ENCODE assay signal across 17 mouse cellular contexts in genomic region chrX:20931963-20932362, GRCm38 (mm10). TPM values are rescaled to one million over a fixed set of nuclear protein-coding genes. Genes with fewer than 3 reads are reported as not detected.
DNase-seq lines count a peak whose midpoint lies in the region; ATAC-seq and TF ChIP-seq lines count a peak whose summit lies in the region.
"Had no signal": no experiment of that assay in that cellular context is flagged by ENCODE, and none has a peak within 500 bp of the region (broad histone marks: within the 10 kb centered on the region; RNA-seq: fewer than 3 reads in every experiment).

No protein-coding gene starts in this region.

- no peaks in the 10 kb centered on the region; the same call in 1 of the 2 replicates for H3K36me3 ChIP-seq in liver, postnatal 0 days (replicated peaks; ENCODE audit: insufficient read depth, low read length)
- H3K36me3 ChIP-seq: liver, embryonic 13.5 days had no signal

- DNase-seq in adrenal gland, postnatal 14 days, result peak; percentile 22
- DNase-seq in adrenal gland, adult 18-20 months (ENCODE audit: low spot score in 2 of 2), result no peak
- peak; percentile 38 for DNase-seq in layer of hippocampus, adult 9-11 months
- no peak for DNase-seq in layer of hippocampus, postnatal 25 days (ENCODE audit: extremely low spot score in 1 of 2, low spot score in 1 of 2)
- peak; percentile 48 for DNase-seq in liver, postnatal 0 days
- DNase-seq in skeletal muscle tissue, adult 2 months (ENCODE audit: low read depth, low spot score), result peak; percentile 30
- DNase-seq in frontal cortex, postnatal 14 days (ENCODE audit: low spot score in 2 of 2), result no peak
- DNase-seq in urinary bladder, adult 2 months (ENCODE audit: low spot score), result no peak
- DNase-seq: forebrain, postnatal 0 days; kidney, postnatal 14 days; liver, embryonic 13.5 days had no signal

- WGBS in liver, postnatal 0 days (ENCODE audit: insufficient replicate concordance), result 58% methylated on average over 1 of the region's 1 CpGs

- TF ChIP-seq CTCF in liver, postnatal 0 days (IDR thresholded peaks at IDR 0.05; ENCODE audit: low read depth), result no peak

- H3K9me3 ChIP-seq in liver, postnatal 0 days (ENCODE audit: low read length), result no peaks in the 10 kb centered on the region
- H3K9me3 ChIP-seq: heart, embryonic 13.5 days; liver, embryonic 13.5 days; midbrain, embryonic 13.5 days; neural tube, embryonic 13.5 days had no signal

- no peak for TF ChIP-seq EP300 in liver, postnatal 0 days (IDR thresholded peaks at IDR 0.05; ENCODE audit: low read depth)

- H3K4me1 ChIP-seq in liver, postnatal 0 days (ENCODE audit: insufficient read depth), result no peaks in the 10 kb centered on the region
- H3K4me1 ChIP-seq: heart, embryonic 13.5 days; liver, embryonic 13.5 days; midbrain, embryonic 13.5 days; neural tube, embryonic 13.5 days had no signal

- no peaks in the 10 kb centered on the region for H3K27me3 ChIP-seq in liver, postnatal 0 days (ENCODE audit: insufficient read depth, low read length)
- H3K27me3 ChIP-seq: heart, embryonic 13.5 days; liver, embryonic 13.5 days; midbrain, embryonic 13.5 days; neural tube, embryonic 13.5 days had no signal

- no peak overlapping the region; the same call in 1 of the 2 replicates for H3K27ac ChIP-seq in liver, postnatal 0 days (ENCODE audit: low read depth)
- H3K27ac ChIP-seq: heart, embryonic 13.5 days; hindbrain, postnatal 0 days; left cerebral cortex, adult 2 months; liver, embryonic 13.5 days; midbrain, embryonic 13.5 days; neural tube, embryonic 13.5 days had no signal

- ATAC-seq in liver, postnatal 0 days, result peak; percentile 57
- ATAC-seq: forebrain, postnatal 0 days; hindbrain, postnatal 0 days; midbrain, embryonic 13.5 days had no signal

- H3K4me3 ChIP-seq in liver, postnatal 0 days (ENCODE audit: low read depth, low read length), result no peak overlapping the region
- H3K4me3 ChIP-seq: heart, embryonic 13.5 days; left cerebral cortex, adult 2 months; liver, embryonic 13.5 days; midbrain, embryonic 13.5 days; neural tube, embryonic 13.5 days had no signal

- H3K9ac ChIP-seq in liver, postnatal 0 days (replicated peaks), result no peak overlapping the region
- H3K9ac ChIP-seq: forebrain, postnatal 0 days; heart, embryonic 13.5 days; liver, embryonic 13.5 days; midbrain, embryonic 13.5 days; neural tube, embryonic 13.5 days had no signal

- no peak overlapping the region for H3K4me2 ChIP-seq in liver, postnatal 0 days (ENCODE audit: low read depth, low read length)
- H3K4me2 ChIP-seq: heart, embryonic 13.5 days; liver, embryonic 13.5 days; midbrain, embryonic 13.5 days; neural tube, embryonic 13.5 days had no signal

RNA-seq across cellular contexts. Expression of gene Cfp, which starts 0.6 kb away (rescaled TPM):
- 15.1 and 20.4 TPM in 2 replicates for total RNA-seq in adrenal gland, postnatal 14 days (2021)
- total RNA-seq in adrenal gland, adult 18-20 months (2021), result 10 to 100 TPM in 1 of 2 experiments, 1 to 10 TPM in 1; 9.6 to 16.8 TPM
- 10 to 100 TPM; 12.4 to 17.5 TPM for total RNA-seq in layer of hippocampus, postnatal 25 days (2021)
- polyA plus RNA-seq in liver, postnatal 0 days (2015; fragmentation: Nextera tagmentation; extraction: Ambion mirVana), result 63.8 TPM in 2 replicates
- 33.2 and 35.2 TPM in 2 replicates for polyA plus RNA-seq in urinary bladder, adult 2 months (2012; rRNA removed)

RNA-seq across cellular contexts. Expression of gene Syn1, which starts 11.2 kb away (rescaled TPM):
- total RNA-seq in adrenal gland, postnatal 14 days (2021), result 7.9 and 11.3 TPM in 2 replicates
- total RNA-seq in adrenal gland, adult 18-20 months (2021), result 10 to 100 TPM in 1 of 2 experiments, 1 to 10 TPM in 1; 7.5 to 10.6 TPM
- total RNA-seq in layer of hippocampus, postnatal 25 days (2021), result 100 to 1,000 TPM; 476 to 498 TPM
- polyA plus RNA-seq in liver, postnatal 0 days (2015; fragmentation: Nextera tagmentation; extraction: Ambion mirVana), result 0.05 TPM in 1 of 2 replicates, not detected in the other
- polyA plus RNA-seq in urinary bladder, adult 2 months (2012; rRNA removed), result 0.23 and 0.34 TPM in 2 replicates
- polyA plus RNA-seq: thymus, postnatal 0 days had no signal

RNA-seq across cellular contexts. Expression of gene Elk1, which starts 18.4 kb away (rescaled TPM):
- total RNA-seq in adrenal gland, postnatal 14 days (2021), result 13.1 and 14.4 TPM in 2 replicates
- total RNA-seq in adrenal gland, adult 18-20 months (2021), result 10 to 100 TPM; 13.2 to 15.9 TPM
- total RNA-seq in layer of hippocampus, postnatal 25 days (2021), result 10 to 100 TPM; 75.4 to 79.0 TPM
- 1.8 and 2.1 TPM in 2 replicates for polyA plus RNA-seq in liver, postnatal 0 days (2015; fragmentation: Nextera tagmentation; extraction: Ambion mirVana)
- polyA plus RNA-seq in urinary bladder, adult 2 months (2012; rRNA removed), result 10.7 and 11.4 TPM in 2 replicates

RNA-seq across cellular contexts. Expression of gene Uxt, which starts 29.9 kb away (rescaled TPM):
- 37.8 and 40.2 TPM in 2 replicates for total RNA-seq in adrenal gland, postnatal 14 days (2021)
- total RNA-seq in adrenal gland, adult 18-20 months (2021), result 10 to 100 TPM; 40.2 to 41.8 TPM
- total RNA-seq in layer of hippocampus, postnatal 25 days (2021), result 10 to 100 TPM in 1 of 2 experiments, 1 to 10 TPM in 1; 9.6 to 13.0 TPM
- 53.4 and 53.7 TPM in 2 replicates for polyA plus RNA-seq in liver, postnatal 0 days (2015; fragmentation: Nextera tagmentation; extraction: Ambion mirVana)
- polyA plus RNA-seq in urinary bladder, adult 2 months (2012; rRNA removed), result 21.1 and 24.6 TPM in 2 replicates

Comparison
In these comparisons a context has a peak if more than half of its experiments do, and no peak if none do; other contexts are left out.
1. DNase-seq: peak in adrenal gland, postnatal 14 days (single experiment), layer of hippocampus, adult 9-11 months (single experiment), liver, postnatal 0 days (single experiment) and skeletal muscle tissue, adult 2 months (single experiment); none in adrenal gland, adult 18-20 months (0 of 2), layer of hippocampus, postnatal 25 days (0 of 2), frontal cortex, postnatal 14 days (0 of 2) and urinary bladder, adult 2 months (single experiment).
2. RNA of gene Syn1, which starts 11.2 kb away (total RNA-seq): 476 to 498 TPM in layer of hippocampus, postnatal 25 days; 7.5 to 10.6 TPM in adrenal gland, adult 18-20 months and 7.9 to 11.3 TPM in adrenal gland, postnatal 14 days; every median in the first group is over 10 times any median in the second.